Mouse (Mus musculus) embryonic facial prominence, embryonic 14.5 days (tissue): ENCODE data around the gene Cdh5. TPM values are rescaled to one million over a fixed set of nuclear protein-coding genes. Genes with fewer than 3 reads are reported as not detected.

Experiments
- ATAC-seq: fragments of 200-750 bp; cut with Nextera tagmentation; 2 replicates; pipeline ENCODE4 v1.8.0; 2017; ENCODE audit warnings: low read depth, moderate number of reproducible peaks, moderate TSS enrichment
- DNase-seq: peaks from one replicate; pipeline ENCODE4 v3.0.0-alpha.2; 2015; ENCODE audit warnings: low spot score
- H3K27ac ChIP-seq: fragments of 300-500 bp; sonication (generic); replicated peaks from 2 replicates; pipeline ENCODE4 v1.5.1; 2014; ENCODE audit warnings: low read depth, mild to moderate bottlenecking, low read length, moderate library complexity
- H3K27me3 ChIP-seq: fragments of 300-500 bp; sonication (generic); replicated peaks from 2 replicates; pipeline ENCODE4 v1.6.1; 2014; ENCODE audit warnings: low read length; ENCODE audit not compliant: control insufficient read depth, insufficient read depth
- H3K36me3 ChIP-seq: fragments of 300-500 bp; sonication (generic); 2 replicates; pipeline ENCODE4 v1.6.1; 2014; ENCODE audit warnings: low read length, mixed read lengths; ENCODE audit not compliant: control insufficient read depth, insufficient read depth
- H3K4me1 ChIP-seq: fragments of 300-500 bp; sonication (generic); 2 replicates; pipeline ENCODE4 v1.6.1; 2014; ENCODE audit warnings: antibody characterized with exemption, low read length; ENCODE audit not compliant: control insufficient read depth, insufficient read depth
- H3K4me2 ChIP-seq: fragments of 300-500 bp; sonication (generic); 2 replicates; pipeline ENCODE4 v1.6.1; 2014; ENCODE audit warnings: low read depth, mild to moderate bottlenecking, low read length, moderate library complexity, mixed read lengths
- H3K4me3 ChIP-seq: fragments of 300-500 bp; sonication (generic); 2 replicates; pipeline ENCODE4 v1.5.1; 2014; ENCODE audit warnings: low read depth, mild to moderate bottlenecking, low read length
- H3K9ac ChIP-seq: fragments of 300-500 bp; sonication (generic); 2 replicates; pipeline ENCODE4 v1.6.1; 2014; ENCODE audit warnings: low read depth, mild to moderate bottlenecking, low read length, moderate library complexity, mixed read lengths
- H3K9me3 ChIP-seq: fragments of 300-500 bp; sonication (generic); 2 replicates; pipeline ENCODE4 v1.6.1; 2016; ENCODE audit warnings: low read length; ENCODE audit not compliant: control insufficient read depth
- WGBS: fragments of 180-500 bp; shearing (Covaris S2); extraction: QIAGEN DNeasy Blood & Tissue Kit; methylation state at CpG from one replicate; pipeline ENCODE4 v1.1.7; 2014; 5-methylcytosine and 5-hydroxymethylcytosine counted together
- polyA plus RNA-seq: library from polyadenylated mRNA; unstranded; fragments of >200 nt; fragmentation: Nextera tagmentation; extraction: Ambion mirVana; gene quantifications from 2 replicates; pipeline ENCODE4 v1.2.1, GENCODE M21; 2014

The Cdh5 gene
- polyA plus RNA-seq, 1 experiment from 2014 or later, result 46.2 TPM

DNA sequence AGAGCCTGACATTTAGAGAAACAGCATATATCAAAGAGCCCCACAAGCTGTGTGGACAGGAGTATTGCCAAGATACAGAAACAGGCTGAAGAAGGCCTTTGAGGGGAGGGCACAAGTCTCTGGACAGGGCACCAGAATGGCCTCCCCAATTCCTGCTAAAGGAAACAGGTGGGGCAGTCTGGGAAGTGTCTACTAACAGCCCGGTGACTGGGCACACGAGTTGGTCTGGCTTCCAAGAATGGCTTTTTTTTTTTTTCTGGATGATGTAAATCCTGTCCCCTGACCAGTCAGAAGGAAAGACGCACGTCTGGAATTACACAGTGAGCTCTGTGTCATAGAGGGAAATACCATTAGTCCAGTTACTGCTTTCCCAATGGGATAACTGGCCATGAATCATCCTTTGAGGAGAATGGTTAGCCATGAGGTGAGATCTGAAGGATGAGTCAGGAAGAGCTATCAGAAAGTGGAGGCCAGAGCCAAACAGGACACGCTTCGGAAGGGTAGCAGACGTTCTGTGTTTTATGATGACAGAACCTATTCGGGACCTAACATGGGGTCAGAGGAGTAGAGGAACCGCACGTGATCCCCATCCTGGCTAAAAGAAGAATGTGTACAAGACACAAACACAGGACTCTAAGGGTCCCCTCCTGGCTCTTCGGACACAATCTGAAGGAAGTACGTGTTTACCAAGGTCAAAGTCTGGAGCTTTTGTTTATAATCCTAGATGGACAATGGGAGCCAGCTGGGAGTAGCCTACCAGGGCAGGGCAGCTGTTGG, 20.4 kb downstream of the Cdh5 start:
- Histone ChIP-seq H3K36me3 (no peaks in the 10 kb centered on the region), H3K4me3 (no peak overlapping the region), H3K9ac (no peak overlapping the region), H3K27ac (no peak overlapping the region), H3K4me2 (no peak overlapping the region), H3K27me3 (no peaks in the 10 kb centered on the region), H3K4me1 (no peaks in the 10 kb centered on the region), H3K9me3 (no peaks in the 10 kb centered on the region)
- DNase-seq (no peak), ATAC-seq (no peak)
- WGBS, result 83% methylated on average over 12 of the region's 12 CpGs

GRCm38 (mm10) chr8:104123080-104123657, 21.7 kb downstream of the Cdh5 start:
- Histone ChIP-seq H3K4me3 (no peak overlapping the region), H3K9me3 (no peaks in the 10 kb centered on the region), H3K27me3 (no peaks in the 10 kb centered on the region), H3K27ac (no peak overlapping the region), H3K9ac (no peak overlapping the region), H3K4me1 (no peaks in the 10 kb centered on the region), H3K4me2 (no peak overlapping the region), H3K36me3 (no peaks in the 10 kb centered on the region)
- no peak for ATAC-seq
- DNase-seq, result no peak
- WGBS, result 77% methylated on average over 2 of the region's 2 CpGs

- Histone ChIP-seq H3K4me3 (no peak overlapping the region), H3K36me3 (no peaks in the 10 kb centered on the region), H3K9ac (no peak overlapping the region), H3K27me3 (no peaks in the 10 kb centered on the region), H3K9me3 (no peaks in the 10 kb centered on the region), H3K4me2 (no peak overlapping the region), H3K27ac (no peak overlapping the region), H3K4me1 (no peaks in the 10 kb centered on the region)
- ATAC-seq (no peak), DNase-seq (no peak)
- 79% methylated on average over 5 of the region's 5 CpGs for WGBS
Observed at GRCm38 (mm10) chr8:104124534-104124933, 23.1 kb downstream of the Cdh5 start.

GRCm38 (mm10) chr8:104127160-104127883, 25.9 kb downstream of the Cdh5 start:
- H3K4me2 ChIP-seq, result no peak overlapping the region
- H3K9ac ChIP-seq, result no peak overlapping the region
- no peaks in the 10 kb centered on the region for H3K36me3 ChIP-seq
- peak; percentile 74 for DNase-seq
- no peaks in the 10 kb centered on the region for H3K4me1 ChIP-seq
- WGBS, result 59% methylated on average over 4 of the region's 4 CpGs
- H3K9me3 ChIP-seq, result no peaks in the 10 kb centered on the region
- no peak overlapping the region for H3K4me3 ChIP-seq
- no peak overlapping the region for H3K27ac ChIP-seq
- peak; percentile 37; the same call in 1 of the 2 replicates for ATAC-seq
- no peaks in the 10 kb centered on the region for H3K27me3 ChIP-seq

DNA sequence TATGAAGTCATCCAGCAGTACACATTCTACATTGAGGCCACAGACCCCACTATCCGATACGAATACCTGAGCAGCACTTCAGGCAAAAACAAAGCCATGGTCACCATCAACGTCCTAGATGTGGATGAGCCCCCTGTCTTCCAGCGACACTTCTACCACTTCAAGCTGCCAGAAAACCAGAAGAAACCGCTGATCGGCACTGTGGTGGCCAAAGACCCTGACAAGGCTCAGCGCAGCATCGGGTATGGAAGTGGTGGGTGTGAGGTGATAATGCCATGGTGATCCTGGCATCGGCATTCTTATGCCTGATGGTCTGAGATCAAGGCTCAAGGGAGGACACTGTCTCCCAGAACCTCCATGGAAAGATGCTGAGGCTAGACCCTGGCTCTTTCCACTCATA, 29.5 kb downstream of the Cdh5 start:
- H3K4me3 ChIP-seq, result no peak overlapping the region
- no peak overlapping the region for H3K27ac ChIP-seq
- DNase-seq, result no peak
- H3K27me3 ChIP-seq, result no peaks in the 10 kb centered on the region
- no peak overlapping the region for H3K4me2 ChIP-seq
- no peak overlapping the region for H3K9ac ChIP-seq
- no peaks in the 10 kb centered on the region for H3K4me1 ChIP-seq
- no peaks in the 10 kb centered on the region for H3K9me3 ChIP-seq
- no peak for ATAC-seq
- no peaks in the 10 kb centered on the region for H3K36me3 ChIP-seq
- WGBS, result 96% methylated on average over 9 of the region's 9 CpGs

- WGBS, result 69% methylated on average over 7 of the region's 7 CpGs
- no peak overlapping the region for H3K4me2 ChIP-seq
- no peak overlapping the region for H3K27ac ChIP-seq
- no peaks in the 10 kb centered on the region for H3K9me3 ChIP-seq
- no peaks in the 10 kb centered on the region for H3K4me1 ChIP-seq
- no peaks in the 10 kb centered on the region for H3K27me3 ChIP-seq
- H3K9ac ChIP-seq, result no peak overlapping the region
- peak; percentile 33 for DNase-seq
- no peaks in the 10 kb centered on the region for H3K36me3 ChIP-seq
- ATAC-seq, result no peak
- no peak overlapping the region for H3K4me3 ChIP-seq
Observed at GRCm38 (mm10) chr8:104131414-104131975, 30.1 kb downstream of the Cdh5 start.

GRCm38 (mm10) chr8:104134521-104134920, 33.1 kb downstream of the Cdh5 start:
- no peaks in the 10 kb centered on the region for H3K4me1 ChIP-seq
- DNase-seq (no peak), ATAC-seq (no peak)
- H3K27me3 ChIP-seq, result no peaks in the 10 kb centered on the region
- no peak overlapping the region for H3K4me3 ChIP-seq
- no peaks in the 10 kb centered on the region for H3K9me3 ChIP-seq
- no peak overlapping the region for H3K4me2 ChIP-seq
- H3K36me3 ChIP-seq, result no peaks in the 10 kb centered on the region
- H3K9ac ChIP-seq, result no peak overlapping the region
- no peak overlapping the region for H3K27ac ChIP-seq
- 90% methylated on average over 8 of the region's 8 CpGs for WGBS

DNA sequence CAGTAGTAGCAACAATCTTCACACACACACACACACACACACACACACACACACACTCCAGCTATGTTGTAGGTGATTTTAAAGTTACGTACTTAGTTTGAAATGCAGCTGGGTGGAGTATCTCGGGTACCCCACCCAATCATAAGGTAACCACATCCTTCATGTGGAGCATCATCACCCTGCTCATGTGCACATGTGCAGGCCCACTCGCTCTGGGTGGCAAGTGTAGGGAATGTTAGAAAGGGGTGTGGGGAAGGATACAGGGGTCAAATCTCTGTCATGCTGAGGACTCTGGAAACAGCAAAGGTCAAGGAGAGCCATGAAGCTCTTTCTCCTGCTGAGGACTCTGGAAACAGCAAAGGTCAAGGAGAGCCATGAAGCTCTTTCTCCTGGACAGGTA, 34.9 kb downstream of the Cdh5 start:
- Histone ChIP-seq H3K4me2 (no peak overlapping the region), H3K27ac (no peak overlapping the region), H3K9ac (no peak overlapping the region), H3K27me3 (no peaks in the 10 kb centered on the region), H3K9me3 (no peaks in the 10 kb centered on the region), H3K36me3 (no peaks in the 10 kb centered on the region), H3K4me3 (no peak overlapping the region), H3K4me1 (no peaks in the 10 kb centered on the region)
- DNase-seq (no peak), ATAC-seq (no peak)
- WGBS, result 81% methylated on average over 3 of the region's 3 CpGs
